Mouse (Mus musculus): Measurements from ENCODE around the gene Tcf7.

GRCm38 (mm10) chr11:52292346-52292745, 9.5 kb upstream of the Tcf7 start:
- TF ChIP-seq CTCF (IDR thresholded peaks at IDR 0.05; ENCODE audit: low read depth) = no peak
- TF ChIP-seq EP300 (IDR thresholded peaks at IDR 0.05; ENCODE audit: low read depth) = no peak

Data from liver, embryonic 14.5 days (tissue).